Mouse (Mus musculus): Measurements from ENCODE around the gene Eif3c. TPM values are rescaled to one million over a fixed set of nuclear protein-coding genes. Genes with fewer than 3 reads are reported as not detected.
A peak's percentile ranks its signal among the peaks of the same experiment; 100 is the strongest.

Eif3c gene
- total RNA-seq, 2 experiments from 2014 or later: 135 to 136 TPM

GRCm38 (mm10) chr7:126576946-126577345 lies 10.7 kb upstream of the Eif3c start:
- intact Hi-C loops (cut with DNase I; ENCODE audit: low total_unique reads): loop anchor here (5.0 kb wide), 1 partner anchor 125 kb away; no protein-coding TSS in a partner anchor
- DNase-seq: peak; percentile 47

DNA sequence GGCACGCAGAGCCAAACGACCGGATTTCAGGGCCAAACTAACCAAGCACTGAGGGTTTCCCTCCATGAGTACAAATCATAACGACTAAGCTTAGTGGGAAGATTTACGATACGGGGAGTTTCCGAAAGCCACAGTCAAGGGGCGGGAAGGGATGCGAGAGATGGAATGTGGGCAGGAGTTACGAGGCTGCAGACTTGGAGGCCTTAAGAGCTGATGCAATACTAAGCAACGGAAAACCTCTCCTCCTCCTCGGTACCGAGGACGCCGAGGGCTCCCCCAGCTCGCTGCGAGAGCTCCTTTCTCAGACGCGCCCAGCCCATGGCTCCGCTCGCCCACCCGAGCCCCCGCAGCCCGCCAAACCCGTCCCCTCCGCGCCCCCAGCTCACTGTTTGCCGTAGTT lies 518 bp downstream of the Eif3c start:
- intact Hi-C loops (cut with DNase I; ENCODE audit: low total_unique reads): no loop called here
- no peak for DNase-seq

DNA sequence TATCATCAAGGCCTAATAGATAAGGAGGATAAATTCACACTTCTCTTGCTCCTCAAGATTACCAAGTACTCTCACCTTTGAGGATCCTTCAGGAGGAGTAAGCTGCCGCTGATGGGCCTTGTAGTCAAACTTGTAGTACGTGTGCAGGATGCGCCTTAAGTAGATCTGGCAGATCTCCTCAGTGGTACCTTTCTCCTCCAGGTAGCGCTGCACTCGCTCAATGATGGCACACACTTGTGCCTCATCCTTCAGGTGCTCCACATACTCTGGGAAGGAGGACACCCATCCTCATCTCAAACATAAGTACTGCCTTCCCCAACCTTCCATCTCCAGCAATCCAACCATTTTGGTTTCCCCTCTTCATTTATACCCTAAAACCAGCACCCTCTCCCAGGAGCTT lies 9.6 kb downstream of the Eif3c start:
- intact Hi-C loops (cut with DNase I; ENCODE audit: low total_unique reads): no loop called here
- no peak for DNase-seq

DNA sequence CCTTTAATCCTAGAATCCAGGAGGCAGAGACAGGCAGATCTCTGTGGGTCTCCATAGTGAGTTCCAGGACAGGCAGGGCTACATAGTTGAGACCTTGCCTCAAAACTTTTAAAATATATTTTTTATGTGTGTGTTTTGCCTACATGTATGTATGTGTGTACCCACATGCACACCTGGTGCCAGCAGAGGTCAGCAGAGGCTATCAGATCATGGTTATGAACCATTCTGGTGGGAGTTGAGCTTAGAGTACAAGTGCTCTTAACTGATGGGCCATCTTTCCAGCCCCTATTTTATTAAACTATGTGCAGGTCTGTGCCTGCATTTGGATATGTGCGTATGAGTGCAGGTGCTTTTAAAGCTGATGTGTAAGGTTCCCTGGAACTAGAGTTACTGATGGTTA lies 11.4 kb downstream of the Eif3c start:
- no peak for DNase-seq
- intact Hi-C loops (cut with DNase I; ENCODE audit: low total_unique reads): no loop called here

DNA sequence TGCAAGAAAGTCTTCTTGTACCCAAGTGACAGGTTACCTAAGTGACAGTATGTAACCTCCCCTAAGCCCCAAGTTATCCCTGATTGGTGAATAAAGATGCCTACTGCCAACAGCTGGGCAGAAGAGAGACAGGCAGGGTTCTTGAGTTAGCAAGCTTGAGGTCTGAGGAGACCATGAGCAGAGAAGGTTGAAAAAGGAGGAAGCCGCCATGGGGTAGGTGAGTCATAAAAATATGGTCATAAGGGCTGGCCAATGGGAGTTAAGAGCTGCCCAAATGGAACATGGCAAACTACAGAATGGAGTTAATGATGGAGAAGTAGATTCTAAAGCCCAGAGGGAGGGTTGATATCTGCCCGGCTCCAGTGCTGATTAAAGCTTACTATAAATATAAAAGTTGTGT lies 20.6 kb downstream of the Eif3c start:
- no peak for DNase-seq
- intact Hi-C loops (cut with DNase I; ENCODE audit: low total_unique reads): no loop called here

DNA sequence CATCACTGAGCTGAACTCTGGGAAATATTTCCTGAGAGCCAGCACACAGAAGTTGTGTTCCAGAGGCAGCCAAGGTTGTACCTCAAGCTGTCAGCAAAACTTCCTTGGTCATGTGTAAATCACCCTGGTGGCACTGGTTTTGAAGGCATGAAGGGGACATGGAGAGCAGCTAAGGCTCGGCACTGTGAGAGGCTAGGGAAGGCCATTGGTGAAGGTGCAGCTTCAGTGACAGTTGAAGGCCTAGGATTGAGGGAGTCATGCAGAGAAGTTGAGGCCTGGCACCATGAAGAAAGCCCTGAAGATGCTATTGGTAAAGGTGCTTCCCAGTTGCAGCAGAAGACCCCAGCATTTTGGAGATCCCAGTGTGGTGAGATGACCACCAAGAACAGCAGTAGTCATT lies 24.6 kb downstream of the Eif3c start:
- no peak for DNase-seq
- intact Hi-C loops (cut with DNase I; ENCODE audit: low total_unique reads): no loop called here

- intact Hi-C loops (cut with DNase I; ENCODE audit: low total_unique reads): no loop called here
- DNase-seq: no peak
Observed at GRCm38 (mm10) chr7:126537820-126538585, 28.2 kb downstream of the Eif3c start.

DNA sequence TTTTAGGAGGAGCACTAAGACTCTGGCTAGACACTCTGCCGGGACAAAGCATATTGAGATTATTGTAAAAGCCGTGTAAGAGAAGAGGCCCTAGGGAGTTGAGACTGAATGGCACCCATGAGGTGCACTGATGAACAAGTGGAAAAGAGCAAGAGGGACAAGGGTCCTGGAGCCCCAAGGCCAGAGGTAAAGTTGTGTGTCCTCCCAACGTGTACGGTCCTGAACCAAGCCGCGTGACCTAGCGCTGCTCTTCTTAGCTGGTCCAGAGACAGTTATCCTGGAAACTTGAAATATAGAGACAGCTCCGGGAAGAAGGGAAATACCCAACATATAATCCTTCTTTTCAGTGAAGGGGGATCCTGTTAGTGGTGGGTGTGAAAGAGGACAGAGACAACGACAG lies 29.7 kb downstream of the Eif3c start:
- intact Hi-C loops (cut with DNase I; ENCODE audit: low total_unique reads): no loop called here
- DNase-seq: no peak

- intact Hi-C loops (cut with DNase I; ENCODE audit: low total_unique reads): no loop called here
- DNase-seq: no peak
Observed at GRCm38 (mm10) chr7:126535766-126536165, 30.4 kb downstream of the Eif3c start.

DNA sequence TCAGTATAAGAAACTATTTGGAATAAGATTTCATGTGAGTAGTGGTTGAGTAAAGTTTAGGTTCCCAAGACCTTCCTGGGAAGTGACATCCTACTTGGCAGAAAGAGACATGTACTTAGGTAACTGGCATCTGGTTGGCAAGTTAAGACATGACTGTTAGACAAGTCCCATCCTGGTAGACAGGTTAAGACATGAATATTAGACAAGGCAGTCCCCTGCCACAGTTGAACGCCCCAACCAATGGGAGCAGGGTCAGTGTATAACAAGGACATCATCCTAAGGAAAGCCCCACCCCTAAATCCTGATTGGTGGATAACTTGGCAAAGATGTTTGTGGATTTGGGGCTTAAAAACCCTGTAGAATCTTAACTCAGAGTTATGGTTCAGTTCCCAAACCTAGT lies 32.8 kb downstream of the Eif3c start:
- intact Hi-C loops (cut with DNase I; ENCODE audit: low total_unique reads): no loop called here
- no peak for DNase-seq

DNA sequence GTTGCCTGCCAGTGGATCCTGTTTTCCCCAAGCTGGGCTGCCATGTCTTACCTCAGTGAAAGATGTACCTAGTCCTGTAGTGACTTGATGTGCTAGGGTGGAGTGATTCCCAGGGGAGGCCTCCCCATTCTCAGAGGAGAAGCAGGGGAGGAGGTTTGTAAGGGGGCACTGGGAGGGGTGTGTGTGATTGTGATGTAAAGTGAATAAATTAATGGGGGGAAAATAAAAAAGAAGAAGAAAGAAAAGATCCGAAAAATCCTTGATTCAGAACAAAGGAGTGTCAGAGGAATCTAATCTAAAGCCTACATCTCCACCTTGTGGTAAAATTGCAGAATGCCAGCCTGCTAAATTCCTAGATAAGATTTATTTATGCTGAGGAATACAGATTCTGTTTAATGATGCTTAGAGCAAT lies 38.0 kb downstream of the Eif3c start:
- intact Hi-C loops (cut with DNase I; ENCODE audit: low total_unique reads): loop anchor here (5.0 kb wide), 1 partner anchor 126 kb away; no protein-coding TSS in a partner anchor
- DNase-seq: no peak

DNA sequence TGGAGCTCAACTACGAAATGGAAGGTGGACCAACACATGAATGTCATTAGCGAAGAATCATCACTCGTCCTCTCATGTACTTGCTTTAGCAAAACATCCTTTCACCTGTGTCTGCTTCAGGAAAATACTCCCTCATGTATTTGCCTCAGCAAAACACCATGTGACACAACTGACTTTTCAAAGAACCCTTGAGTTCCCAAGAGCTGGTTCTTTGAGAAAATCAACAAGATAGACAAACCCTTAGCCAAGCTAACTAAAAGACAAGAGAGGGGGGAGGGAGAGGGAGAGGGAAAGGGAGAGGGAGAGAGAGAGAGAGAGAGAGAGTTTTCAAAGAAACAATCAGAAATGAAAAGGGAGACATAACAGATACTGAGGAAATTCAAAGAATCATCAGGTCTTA lies 42.9 kb downstream of the Eif3c start:
- DNase-seq: no peak
- intact Hi-C loops (cut with DNase I; ENCODE audit: low total_unique reads): no loop called here

DNA sequence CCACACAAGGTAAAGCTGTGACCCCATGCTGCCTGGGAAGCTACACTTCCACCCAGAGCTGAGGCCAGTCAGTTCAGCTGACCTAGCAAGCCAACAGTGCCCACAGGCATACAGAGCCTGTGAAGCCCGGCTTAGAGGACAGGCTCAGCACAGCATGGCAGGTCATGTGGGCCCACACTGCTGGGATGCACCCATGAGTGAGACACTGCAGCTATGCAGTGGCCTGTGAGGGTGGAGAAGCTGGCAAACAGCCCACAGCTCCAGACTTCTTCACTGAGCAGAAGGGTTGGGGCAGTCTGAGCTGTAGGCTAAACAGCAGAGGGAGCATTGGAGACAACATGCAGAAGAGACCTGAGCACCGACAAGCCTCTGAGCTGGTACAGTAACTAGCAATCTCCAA lies 46.7 kb downstream of the Eif3c start:
- peak; percentile 47 for DNase-seq
- intact Hi-C loops (cut with DNase I; ENCODE audit: low total_unique reads): no loop called here

DNA sequence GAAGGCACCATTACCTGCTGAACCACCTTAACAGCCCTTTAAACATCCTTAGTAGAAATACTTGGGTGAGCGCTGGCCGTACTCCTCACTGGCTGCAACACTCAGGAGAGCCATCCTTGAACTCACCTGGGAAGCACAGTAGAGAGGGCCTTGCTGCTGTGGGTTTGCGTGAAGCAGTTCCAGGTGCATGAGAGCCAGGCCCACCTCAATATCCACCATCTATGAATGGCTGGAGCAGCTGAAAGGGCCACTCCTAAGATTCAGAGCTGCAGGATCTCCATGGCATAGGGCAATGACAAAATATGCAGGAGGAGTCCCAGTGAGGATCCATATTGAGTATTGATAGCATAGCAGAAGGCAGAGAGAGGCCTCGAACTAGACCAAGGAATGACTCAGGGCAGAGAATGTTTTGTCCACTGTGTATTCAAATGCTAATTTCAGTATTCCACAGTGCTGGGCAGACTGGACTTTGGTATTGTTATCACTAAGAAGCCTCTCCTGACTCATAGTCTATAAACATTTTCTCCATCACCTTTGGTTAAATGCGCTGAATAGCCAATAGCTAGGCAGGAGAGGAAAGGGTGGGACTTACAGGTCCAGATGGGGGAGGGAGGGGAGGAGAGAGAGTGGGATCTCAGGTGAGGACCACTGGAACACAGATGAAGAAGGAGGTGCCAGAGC lies 47.8 kb downstream of the Eif3c start:
- DNase-seq: no peak
- intact Hi-C loops (cut with DNase I; ENCODE audit: low total_unique reads): no loop called here

GRCm38 (mm10) chr7:126511287-126511686 lies 54.9 kb downstream of the Eif3c start:
- intact Hi-C loops (cut with DNase I; ENCODE audit: low total_unique reads): no loop called here
- DNase-seq: no peak

- intact Hi-C loops (cut with DNase I; ENCODE audit: low total_unique reads): no loop called here
- DNase-seq: no peak
Observed at GRCm38 (mm10) chr7:126507126-126507778, 59.0 kb downstream of the Eif3c start.

DNA sequence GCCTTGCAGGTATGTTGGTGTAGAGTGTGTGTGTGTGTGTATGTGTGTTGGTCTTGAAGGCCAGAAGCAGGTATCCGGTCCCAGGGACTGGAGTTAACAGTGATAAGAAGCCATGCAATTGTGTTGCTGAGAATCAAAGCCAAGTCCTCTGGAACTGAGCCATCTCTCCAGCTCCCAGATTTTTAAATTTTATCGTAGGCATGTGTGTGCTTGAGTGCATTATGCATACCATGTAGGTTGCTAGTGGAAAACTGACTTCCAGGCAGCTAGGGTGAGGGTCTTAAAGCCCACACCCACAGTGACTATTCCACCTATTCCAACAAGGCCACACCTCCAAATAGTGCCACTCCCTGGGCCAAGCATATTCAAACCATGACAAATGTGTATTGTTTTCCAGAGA lies 61.3 kb downstream of the Eif3c start:
- intact Hi-C loops (cut with DNase I; ENCODE audit: low total_unique reads): no loop called here
- DNase-seq: no peak

DNA sequence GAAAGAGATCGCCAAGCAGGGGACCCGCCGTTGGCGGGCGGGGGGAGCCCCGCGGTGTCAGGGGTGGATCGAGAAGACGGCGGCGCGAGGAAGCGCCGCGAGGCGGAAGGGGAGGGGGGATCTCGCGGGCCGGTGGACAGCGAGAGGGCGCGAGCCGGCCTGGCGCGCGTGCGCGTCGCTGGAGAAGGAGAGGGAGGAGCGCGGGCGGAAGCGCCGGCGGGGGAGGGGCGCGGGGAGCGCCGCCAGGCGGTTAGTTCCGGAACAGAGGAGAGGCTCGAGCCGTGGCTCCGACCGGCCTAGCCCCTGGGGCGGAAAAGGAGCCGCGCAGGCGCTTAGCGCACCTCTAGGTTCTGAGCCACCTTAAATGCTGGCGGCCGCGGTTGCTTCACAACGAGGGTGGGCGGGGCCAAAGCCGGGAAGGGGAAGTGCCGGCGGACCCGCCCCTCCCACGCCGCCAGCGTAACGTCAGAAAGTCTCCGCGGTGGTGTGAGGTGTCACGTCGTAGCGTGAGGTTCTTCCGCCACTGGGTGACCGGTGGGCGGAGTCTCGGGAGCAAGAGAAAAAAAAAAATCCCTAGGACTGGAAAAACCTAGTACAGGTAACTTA lies 62.8 kb downstream of the Eif3c start, which contains the start of gene Atxn2l:
TSS of gene Atxn2l (minus strand) at position 165 of the 606 bp plus-strand sequence.
- peak; percentile 99 for DNase-seq
- intact Hi-C loops (cut with DNase I; ENCODE audit: low total_unique reads): no loop called here

DNA sequence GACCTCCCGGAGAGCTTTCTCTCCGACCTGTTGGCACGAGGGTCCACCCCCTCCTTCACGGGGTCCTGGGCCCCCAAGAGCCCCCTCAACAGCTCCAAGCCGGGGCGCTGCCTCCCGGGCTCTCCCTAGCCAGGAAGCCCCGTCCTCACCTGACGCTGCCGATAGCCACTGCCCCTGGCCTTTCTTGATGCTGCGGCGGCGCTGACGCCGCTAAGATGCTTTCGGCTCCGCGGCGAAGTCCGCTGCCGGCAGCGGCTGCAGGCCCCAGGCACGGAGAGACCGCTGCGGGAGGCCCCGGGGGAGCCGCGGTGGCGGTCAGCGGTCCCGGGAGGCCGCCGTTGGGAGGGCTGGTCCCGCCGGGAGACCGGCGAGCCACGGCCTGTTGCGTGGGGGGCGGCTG lies 63.5 kb downstream of the Eif3c start:
- intact Hi-C loops (cut with DNase I; ENCODE audit: low total_unique reads): no loop called here
- no peak for DNase-seq

- intact Hi-C loops (cut with DNase I; ENCODE audit: low total_unique reads): no loop called here
- peak; percentile 94 for DNase-seq
Observed at GRCm38 (mm10) chr7:126502023-126502741, 64.0 kb downstream of the Eif3c start.
